Mouse (Mus musculus): ENCODE measurements around the gene Csrp3. TPM values are rescaled to one million over a fixed set of nuclear protein-coding genes. Genes with fewer than 3 reads are reported as not detected.

Gene Csrp3
- 0.75 and 1.0 TPM in 2 replicates for polyA plus RNA-seq (2015; fragmentation: Nextera tagmentation; extraction: Ambion mirVana)

GRCm38 (mm10) chr7:48847820-48848650 lies at the start of gene Csrp3:
Gene Csrp3, minus strand, starts transcription at chr7:48848033.

GRCm38 (mm10) chr7:48881486-48881885 lies 33.7 kb upstream of the Csrp3 start, which contains the start of gene E2f8:
Gene E2f8, minus strand, starts transcription at chr7:48881596.

GRCm38 (mm10) chr7:48788851-48789572 lies 58.8 kb downstream of the Csrp3 start, which contains the start of gene Zdhhc13:
Gene Zdhhc13, plus strand, starts transcription at chr7:48789003.

Other genes with a start within 250 kb of the Csrp3 start
- gene Mrgprb3, start 204.2 kb downstream of the Csrp3 start, polyA plus RNA-seq (2015; fragmentation: Nextera tagmentation; extraction: Ambion mirVana): not detected in 2 replicates
- gene Zdhhc13, start 59.0 kb downstream of the Csrp3 start, polyA plus RNA-seq (2015; fragmentation: Nextera tagmentation; extraction: Ambion mirVana): 16.2 and 17.3 TPM in 2 replicates
- 28.4 and 34.4 TPM in 2 replicates for gene E2f8, start 33.6 kb upstream of the Csrp3 start, polyA plus RNA-seq (2015; fragmentation: Nextera tagmentation; extraction: Ambion mirVana)
- gene Nav2, start 60.7 kb upstream of the Csrp3 start, polyA plus RNA-seq (2015; fragmentation: Nextera tagmentation; extraction: Ambion mirVana): 4.2 and 5.7 TPM in 2 replicates